Mouse (Mus musculus) hindbrain, embryonic 13.5 days (tissue): ENCODE data around the gene Tbxa2r. TPM values are rescaled to one million over a fixed set of nuclear protein-coding genes. Genes with fewer than 3 reads are reported as not detected.

Experiments used
- ATAC-seq: fragments of 200-750 bp; cut with Nextera tagmentation; 2 replicates; pipeline ENCODE4 v1.8.0; 2017; ENCODE audit warnings: moderate TSS enrichment; ENCODE audit not compliant: low FRiP score
- H3K27ac ChIP-seq: fragments of 300-500 bp; sonication (generic); 2 replicates; pipeline ENCODE4 v1.5.1; 2015; ENCODE audit warnings: inconsistent platforms, mild to moderate bottlenecking, moderate library complexity
- H3K27me3 ChIP-seq: fragments of 300-500 bp; sonication (generic); 2 replicates; pipeline ENCODE4 v1.6.1; 2015; ENCODE audit warnings: mild to moderate bottlenecking, inconsistent platforms
- H3K36me3 ChIP-seq: fragments of 300-500 bp; sonication (generic); 2 replicates; pipeline ENCODE4 v1.6.1; 2015; ENCODE audit warnings: mild to moderate bottlenecking, inconsistent platforms
- H3K4me1 ChIP-seq: fragments of 300-500 bp; sonication (generic); replicated peaks from 2 replicates; pipeline ENCODE4 v1.6.1; 2015; ENCODE audit warnings: inconsistent platforms
- H3K4me2 ChIP-seq: fragments of 300-500 bp; sonication (generic); 2 replicates; pipeline ENCODE4 v1.6.1; 2015; ENCODE audit warnings: inconsistent platforms, mild to moderate bottlenecking, moderate library complexity
- H3K4me3 ChIP-seq: fragments of 300-500 bp; sonication (generic); 2 replicates; pipeline ENCODE4 v1.5.1; 2015; ENCODE audit warnings: mild to moderate bottlenecking, inconsistent platforms
- H3K9ac ChIP-seq: fragments of 300-500 bp; sonication (generic); 2 replicates; pipeline ENCODE4 v1.6.1; 2015; ENCODE audit warnings: mild to moderate bottlenecking, inconsistent platforms
- H3K9me3 ChIP-seq: fragments of 300-500 bp; sonication (generic); 2 replicates; pipeline ENCODE4 v1.6.1; 2016; ENCODE audit warnings: inconsistent platforms
- WGBS: fragments of 180-500 bp; shearing (Covaris S2); methylation state at CpG from one replicate; pipeline ENCODE4 v1.1.7; 2015; 5-methylcytosine and 5-hydroxymethylcytosine counted together
- polyA plus RNA-seq: library from polyadenylated mRNA; unstranded; fragments of >200 nt; fragmentation: Nextera tagmentation; extraction: Ambion mirVana; gene quantifications from 2 replicates; pipeline ENCODE4 v1.2.1, GENCODE M21; 2015

Tbxa2r gene
- polyA plus RNA-seq, 1 experiment from 2014 or later: 4.6 TPM

GRCm38 (mm10) chr10:81292554-81293333 lies 35.8 kb upstream of the Tbxa2r start, which contains the start of gene Pip5k1c:
TSS of gene Pip5k1c (plus strand) at chr10:81292963.
- H3K9me3 ChIP-seq: no peaks in the 10 kb centered on the region
- ATAC-seq: peak; percentile 94
- WGBS: under 1% methylated on average over 56 of the region's 80 CpGs
- H3K27ac ChIP-seq: peak within 1 kb of the TSS; percentile 93
- peaks cover 49% of the 10 kb centered on the region for H3K4me1 ChIP-seq
- no peaks in the 10 kb centered on the region for H3K36me3 ChIP-seq
- H3K9ac ChIP-seq: peak within 1 kb of the TSS; percentile 91
- H3K27me3 ChIP-seq: peaks cover 34% of the 10 kb centered on the region
- peak within 1 kb of the TSS; percentile 85 for H3K4me2 ChIP-seq
- peak within 1 kb of the TSS; percentile 79 for H3K4me3 ChIP-seq

GRCm38 (mm10) chr10:81293334-81294030 lies 35.0 kb upstream of the Tbxa2r start:
- peak; percentile 11 for ATAC-seq
- H3K4me2 ChIP-seq: peak overlapping the region; percentile 85
- WGBS: 5% methylated on average over 25 of the region's 25 CpGs
- H3K4me1 ChIP-seq: peaks cover 51% of the 10 kb centered on the region
- H3K9me3 ChIP-seq: no peaks in the 10 kb centered on the region
- peaks cover 26% of the 10 kb centered on the region for H3K27me3 ChIP-seq
- peak overlapping the region; percentile 91 for H3K9ac ChIP-seq
- peak overlapping the region; percentile 79 for H3K4me3 ChIP-seq
- peak overlapping the region; percentile 93 for H3K27ac ChIP-seq
- H3K36me3 ChIP-seq: peaks cover 6% of the 10 kb centered on the region; the same call in 1 of the 2 replicates

GRCm38 (mm10) chr10:81294442-81294841 lies 34.1 kb upstream of the Tbxa2r start:
- H3K4me2 ChIP-seq: peak overlapping the region; percentile 85
- H3K9ac ChIP-seq: peak overlapping the region; percentile 91
- H3K36me3 ChIP-seq: peaks cover 7% of the 10 kb centered on the region; the same call in 1 of the 2 replicates
- peaks cover 54% of the 10 kb centered on the region for H3K4me1 ChIP-seq
- H3K4me3 ChIP-seq: peak overlapping the region; percentile 79
- H3K9me3 ChIP-seq: no peaks in the 10 kb centered on the region
- no peak for ATAC-seq
- H3K27me3 ChIP-seq: peaks cover 21% of the 10 kb centered on the region
- H3K27ac ChIP-seq: no peak overlapping the region
- 60% methylated on average over 8 of the region's 8 CpGs for WGBS

GRCm38 (mm10) chr10:81295185-81295584 lies 33.3 kb upstream of the Tbxa2r start:
- peaks cover 61% of the 10 kb centered on the region for H3K4me1 ChIP-seq
- peaks cover 13% of the 10 kb centered on the region for H3K27me3 ChIP-seq
- 94% methylated on average over 6 of the region's 6 CpGs for WGBS
- H3K36me3 ChIP-seq: peaks cover 7% of the 10 kb centered on the region; the same call in 1 of the 2 replicates
- ATAC-seq: no peak
- peak overlapping the region; percentile 91 for H3K9ac ChIP-seq
- H3K27ac ChIP-seq: no peak overlapping the region
- peak overlapping the region; percentile 85; the same call in 1 of the 2 replicates for H3K4me2 ChIP-seq
- 0 out of 2 replicates have a peak overlapping the region, but pooled peaks have one; percentile 79 for H3K4me3 ChIP-seq
- no peaks in the 10 kb centered on the region for H3K9me3 ChIP-seq

GRCm38 (mm10) chr10:81297246-81297645 lies 31.3 kb upstream of the Tbxa2r start:
- Histone ChIP-seq H3K27ac (peak overlapping the region; percentile 56; the same call in 1 of the 2 replicates), H3K4me2 (no peak overlapping the region), H3K9ac (no peak overlapping the region; the same call in 1 of the 2 replicates), H3K4me1 (peaks cover 68% of the 10 kb centered on the region), H3K4me3 (no peak overlapping the region), H3K36me3 (peaks cover 7% of the 10 kb centered on the region; the same call in 1 of the 2 replicates), H3K9me3 (no peaks in the 10 kb centered on the region), H3K27me3 (no peaks in the 10 kb centered on the region)
- ATAC-seq: no peak
- 82% methylated on average over 6 of the region's 6 CpGs for WGBS

GRCm38 (mm10) chr10:81297845-81298244 lies 30.7 kb upstream of the Tbxa2r start:
- ATAC-seq: no peak
- no peak overlapping the region for H3K4me2 ChIP-seq
- WGBS: 75% methylated on average over 10 of the region's 10 CpGs
- no peaks in the 10 kb centered on the region for H3K27me3 ChIP-seq
- H3K4me3 ChIP-seq: no peak overlapping the region
- peaks cover 74% of the 10 kb centered on the region for H3K4me1 ChIP-seq
- no peaks in the 10 kb centered on the region for H3K9me3 ChIP-seq
- no peak overlapping the region; the same call in 1 of the 2 replicates for H3K9ac ChIP-seq
- H3K36me3 ChIP-seq: peaks cover 7% of the 10 kb centered on the region; the same call in 1 of the 2 replicates
- peak overlapping the region; percentile 56 for H3K27ac ChIP-seq

GRCm38 (mm10) chr10:81298369-81299100 lies 30.0 kb upstream of the Tbxa2r start:
- no peaks in the 10 kb centered on the region for H3K9me3 ChIP-seq
- H3K4me1 ChIP-seq: peaks cover 81% of the 10 kb centered on the region
- peaks cover 7% of the 10 kb centered on the region; the same call in 1 of the 2 replicates for H3K36me3 ChIP-seq
- no peak for ATAC-seq
- 0 out of 2 replicates have a peak overlapping the region, but pooled peaks have one; percentile 30 for H3K27ac ChIP-seq
- 96% methylated on average over 17 of the region's 17 CpGs for WGBS
- no peak overlapping the region for H3K4me3 ChIP-seq
- no peaks in the 10 kb centered on the region for H3K27me3 ChIP-seq
- H3K9ac ChIP-seq: no peak overlapping the region
- H3K4me2 ChIP-seq: no peak overlapping the region

GRCm38 (mm10) chr10:81299585-81300351 lies 28.8 kb upstream of the Tbxa2r start:
- Histone ChIP-seq H3K9ac (peak overlapping the region; percentile 43; the same call in 1 of the 2 replicates), H3K36me3 (peaks cover 7% of the 10 kb centered on the region; the same call in 1 of the 2 replicates), H3K4me3 (no peak overlapping the region), H3K27me3 (no peaks in the 10 kb centered on the region), H3K4me1 (peaks cover 72% of the 10 kb centered on the region), H3K9me3 (no peaks in the 10 kb centered on the region), H3K27ac (peak overlapping the region; percentile 8; the same call in 1 of the 2 replicates), H3K4me2 (no peak overlapping the region)
- ATAC-seq: no peak
- 90% methylated on average over 14 of the region's 14 CpGs for WGBS

GRCm38 (mm10) chr10:81300352-81300907 lies 28.1 kb upstream of the Tbxa2r start:
- no peak for ATAC-seq
- Histone ChIP-seq H3K4me2 (no peak overlapping the region), H3K9me3 (no peaks in the 10 kb centered on the region), H3K4me3 (no peak overlapping the region), H3K4me1 (peaks cover 66% of the 10 kb centered on the region), H3K9ac (peak overlapping the region; percentile 43; the same call in 1 of the 2 replicates), H3K27ac (peak overlapping the region; percentile 8; the same call in 1 of the 2 replicates), H3K27me3 (no peaks in the 10 kb centered on the region), H3K36me3 (peaks cover 9% of the 10 kb centered on the region; the same call in 1 of the 2 replicates)
- WGBS: 80% methylated on average over 9 of the region's 9 CpGs

GRCm38 (mm10) chr10:81301321-81301720 lies 27.2 kb upstream of the Tbxa2r start:
- no peaks in the 10 kb centered on the region for H3K9me3 ChIP-seq
- H3K9ac ChIP-seq: no peak overlapping the region
- peaks cover 58% of the 10 kb centered on the region for H3K4me1 ChIP-seq
- no peak overlapping the region for H3K4me3 ChIP-seq
- no peaks in the 10 kb centered on the region for H3K27me3 ChIP-seq
- no peak for ATAC-seq
- H3K4me2 ChIP-seq: no peak overlapping the region
- no peak overlapping the region for H3K27ac ChIP-seq
- H3K36me3 ChIP-seq: peaks cover 18% of the 10 kb centered on the region
- WGBS: 85% methylated on average over 9 of the region's 9 CpGs

GRCm38 (mm10) chr10:81302288-81302687 lies 26.2 kb upstream of the Tbxa2r start:
- Histone ChIP-seq H3K27ac (peak overlapping the region; percentile 55), H3K4me2 (no peak overlapping the region), H3K27me3 (no peaks in the 10 kb centered on the region), H3K9me3 (no peaks in the 10 kb centered on the region), H3K4me3 (no peak overlapping the region), H3K9ac (peak overlapping the region; percentile 35; the same call in 1 of the 2 replicates), H3K4me1 (peaks cover 51% of the 10 kb centered on the region), H3K36me3 (peaks cover 27% of the 10 kb centered on the region)
- WGBS: 68% methylated on average over 4 of the region's 4 CpGs
- no peak for ATAC-seq
